Comparison of ENCODE assay signal across 9 mouse cellular contexts in the genomic region with DNA sequence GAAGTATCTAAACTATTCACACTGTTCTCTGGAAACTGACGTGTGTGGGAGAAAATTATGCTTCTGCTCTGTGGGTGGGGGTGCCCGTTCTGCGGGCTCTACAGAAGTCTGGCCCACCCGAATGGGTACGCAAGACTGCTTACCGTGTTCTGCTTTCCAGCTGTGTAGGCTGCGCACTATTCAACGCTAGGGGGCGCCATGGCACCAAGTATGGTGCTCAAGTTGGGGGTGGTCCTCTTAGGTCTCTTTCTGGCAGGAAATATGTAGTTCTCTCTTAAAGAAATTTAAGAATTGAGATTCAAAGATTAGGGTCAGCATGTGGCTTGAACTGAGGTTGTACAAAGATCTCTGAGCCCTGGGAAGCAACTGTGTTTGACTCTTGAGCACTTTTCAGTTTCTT. TPM values are rescaled to one million over a fixed set of nuclear protein-coding genes. Genes with fewer than 3 reads are reported as not detected.
DNase-seq lines count a peak whose midpoint lies in the region; ATAC-seq and TF ChIP-seq lines count a peak whose summit lies in the region.
"Had no signal": no experiment of that assay in that cellular context is flagged by ENCODE, and none has a peak within 500 bp of the region (broad histone marks: within the 10 kb centered on the region; RNA-seq: fewer than 3 reads in every experiment).

No protein-coding gene starts in this region.

- H3K9ac ChIP-seq in MEL (ENCODE audit: control insufficient read depth, low read depth, low read length, poor library complexity, severe bottlenecking) = no peak overlapping the region
- no peak overlapping the region for H3K9ac ChIP-seq in liver, embryonic 14.5 days (replicated peaks)
- H3K9ac ChIP-seq: heart, embryonic 15.5 days had no signal

- peaks cover 0 to 3% of the 10 kb centered on the region in 2 experiments; a peak in 2 of 4 replicates for H3K27me3 ChIP-seq in MEL (ENCODE audit: control insufficient read depth in 1 of 2, insufficient read depth in 2 of 2, low read length in 2 of 2)
- H3K27me3 ChIP-seq in liver, embryonic 14.5 days (ENCODE audit: control insufficient read depth, insufficient read depth, low read length) = peaks cover 14% of the 10 kb centered on the region
- no peaks in the 10 kb centered on the region for H3K27me3 ChIP-seq in small intestine, adult 2 months (ENCODE audit: control insufficient read depth, insufficient read depth, low read length)

- 6% methylated on average over 9 of the region's 9 CpGs for WGBS in bone marrow, adult 2 months
- 6% methylated on average over 9 of the region's 9 CpGs for WGBS in liver, embryonic 14.5 days (ENCODE audit: insufficient replicate concordance)
- 9% methylated on average over 9 of the region's 9 CpGs for WGBS in small intestine, adult 2 months

- H3K4me3 ChIP-seq in MEL (ENCODE audit: control insufficient read depth in 1 of 2, insufficient read depth in 1 of 2, low read depth in 2 of 2, low read length in 2 of 2) = no peak overlapping the region
- no peak overlapping the region for H3K4me3 ChIP-seq in bone marrow, adult 2 months (replicated peaks; ENCODE audit: control insufficient read depth, low read depth, low read length)
- H3K4me3 ChIP-seq in liver, embryonic 14.5 days (ENCODE audit: insufficient read depth in 1 of 2, low read depth in 2 of 2, low read length in 2 of 2) = no peak overlapping the region
- H3K4me3 ChIP-seq in small intestine, adult 2 months (ENCODE audit: low read depth, low read length) = no peak overlapping the region
- H3K4me3 ChIP-seq: heart, embryonic 15.5 days had no signal

- H3K79me2 ChIP-seq in MEL (ENCODE audit: control insufficient read depth, insufficient read depth, low read length, poor library complexity) = no peaks in the 10 kb centered on the region; the same call in 1 of the 2 replicates

- H3K4me2 ChIP-seq in liver, embryonic 14.5 days (ENCODE audit: low read depth) = no peak overlapping the region
- H3K4me2 ChIP-seq: heart, embryonic 15.5 days had no signal

- H3K4me1 ChIP-seq in MEL (ENCODE audit: control insufficient read depth in 1 of 2, insufficient read depth in 2 of 2, low read length in 2 of 2) = peaks cover 2 to 10% of the 10 kb centered on the region in 2 experiments; a peak in 2 of 4 replicates
- peaks cover 1% of the 10 kb centered on the region; the same call in 1 of the 2 replicates for H3K4me1 ChIP-seq in bone marrow, adult 2 months (ENCODE audit: control insufficient read depth, insufficient read depth, low read length)
- H3K4me1 ChIP-seq in liver, embryonic 14.5 days (replicated peaks; ENCODE audit: control insufficient read depth in 2 of 2, insufficient read depth in 2 of 2, low read length in 1 of 2) = peaks cover 3 to 18% of the 10 kb centered on the region in 2 experiments
- peaks cover 10% of the 10 kb centered on the region for H3K4me1 ChIP-seq in small intestine, adult 2 months (ENCODE audit: control insufficient read depth, insufficient read depth, insufficient read length, low read length)

- H3K27ac ChIP-seq in MEL (ENCODE audit: control insufficient read depth, low read depth, low read length) = no peak overlapping the region
- no peak overlapping the region for H3K27ac ChIP-seq in bone marrow, adult 2 months (ENCODE audit: control insufficient read depth, insufficient read depth, low read depth, low read length, poor library complexity)
- no peak overlapping the region for H3K27ac ChIP-seq in liver, embryonic 14.5 days
- no peak overlapping the region for H3K27ac ChIP-seq in small intestine, adult 2 months (ENCODE audit: insufficient read depth, low read depth, low read length)
- H3K27ac ChIP-seq: heart, embryonic 15.5 days had no signal

- no peak for TF ChIP-seq POLR2A in MEL (IDR thresholded peaks at IDR 0.05; ENCODE audit: control insufficient read depth in 1 of 2, insufficient read depth in 1 of 2, low read depth in 1 of 2, low read length in 2 of 2, poor library complexity in 1 of 2)
- no peak for TF ChIP-seq POLR2A in bone marrow, adult 2 months (IDR thresholded peaks at IDR 0.05; ENCODE audit: borderline replicate concordance, control insufficient read depth, low read depth, low read length)
- no peak for TF ChIP-seq POLR2A in small intestine, adult 2 months (IDR thresholded peaks at IDR 0.05; ENCODE audit: low read depth, low read length)

- TF ChIP-seq CTCF in MEL (IDR thresholded peaks at IDR 0.05 in 2 of 3, conservative IDR thresholded peaks at IDR 0.05 in 1 of 3; ENCODE audit: control insufficient read depth in 1 of 3, insufficient read depth in 1 of 3, low read depth in 2 of 3, low read length in 3 of 3, poor library complexity in 1 of 3, severe bottlenecking in 1 of 3) = peak; percentile 82 to 95 (median 90)
- TF ChIP-seq CTCF in bone marrow, adult 2 months (IDR thresholded peaks at IDR 0.05; ENCODE audit: control insufficient read depth, insufficient read depth, low read length) = peak; percentile 80
- peak; percentile 89 for TF ChIP-seq CTCF in liver, embryonic 14.5 days (IDR thresholded peaks at IDR 0.05; ENCODE audit: low read depth)
- peak; percentile 88; the same call in 1 of the 2 replicates for TF ChIP-seq CTCF in small intestine, adult 2 months (IDR thresholded peaks at IDR 0.05; ENCODE audit: extremely low read depth, insufficient read length, insufficient replicate concordance, low read depth, low read length)

- no peaks in the 10 kb centered on the region for H3K9me3 ChIP-seq in MEL (replicated peaks; ENCODE audit: insufficient read depth, low read length)
- no peaks in the 10 kb centered on the region for H3K9me3 ChIP-seq in liver, embryonic 14.5 days (ENCODE audit: control insufficient read depth, low read length)
- H3K9me3 ChIP-seq: heart, embryonic 15.5 days had no signal

- peak; percentile 81 for TF ChIP-seq RAD21 in MEL (IDR thresholded peaks at IDR 0.05; ENCODE audit: low read depth, low read length)

- peak; percentile 13 to 63 for DNase-seq in layer of hippocampus, adult 18-20 months (ENCODE audit: low spot score in 2 of 2)
- no peak for DNase-seq in layer of hippocampus, adult 9-10 months (ENCODE audit: low spot score)
- DNase-seq in MEL (ENCODE audit: low read depth, low spot score) = peak; percentile 82
- DNase-seq in heart, postnatal 14 days = peak; percentile 81 to 86
- no peak for DNase-seq in liver, embryonic 14.5 days (ENCODE audit: low read depth in 3 of 3, low spot score in 3 of 3)

- no peak for ATAC-seq in liver, embryonic 14.5 days (ENCODE audit: insufficient read depth)
- ATAC-seq in monocyte, adult 5-6 weeks (replicated peaks; ENCODE audit: insufficient number of reproducible peaks, low FRiP score, low TSS enrichment, poor library complexity, severe bottlenecking) = no peak

- intact Hi-C loops in heart, postnatal 14 days (cut with DNase I) = loop anchor here (1.0 kb wide), 1 partner anchor 37 kb away; no protein-coding TSS in a partner anchor

- no peak for TF ChIP-seq EP300 in MEL (IDR thresholded peaks at IDR 0.05; ENCODE audit: low read depth in 1 of 2, low read length in 2 of 2)
- no peak for TF ChIP-seq EP300 in liver, embryonic 14.5 days (IDR thresholded peaks at IDR 0.05; ENCODE audit: low read depth)

- H3K36me3 ChIP-seq in MEL (ENCODE audit: control insufficient read depth in 1 of 2, insufficient read depth in 2 of 2, low read length in 2 of 2) = peaks cover 0 to 3% of the 10 kb centered on the region in 2 experiments; a peak in 1 of 4 replicates
- no peaks in the 10 kb centered on the region for H3K36me3 ChIP-seq in liver, embryonic 14.5 days (replicated peaks; ENCODE audit: control insufficient read depth, insufficient read depth, low read depth)
- H3K36me3 ChIP-seq in small intestine, adult 2 months (ENCODE audit: control insufficient read depth, insufficient read depth, low read length) = no peaks in the 10 kb centered on the region
- H3K36me3 ChIP-seq: heart, embryonic 15.5 days had no signal

RNA-seq across cellular contexts. Expression of gene Asap3, which starts 3.7 kb away (rescaled TPM):
- total RNA-seq in layer of hippocampus, adult 18-20 months (2021) = 1 to 10 TPM; 2.2 to 2.6 TPM
- total RNA-seq in MEL (2012; rRNA removed) = 0.03 and 0.04 TPM in 2 replicates
- polyA plus RNA-seq in MEL (2012; ENCODE audit: insufficient read depth in 1 of 2, insufficient read length in 2 of 2, low read depth in 1 of 2, low replicate concordance in 2 of 2, missing spikeins in 1 of 2) = under 1 TPM in 1 of 2 experiments, not detected in 1; 0.33 TPM
- 0.23 and 0.60 TPM in 2 replicates for polyA plus RNA-seq in bone marrow, adult 2 months (2011; ENCODE audit: insufficient read depth, insufficient read length, low replicate concordance, missing spikeins)
- total RNA-seq in heart, postnatal 14 days (2021) = 10 to 100 TPM; 11.6 to 12.8 TPM
- polyA plus RNA-seq in liver, embryonic 14.5 days (2012; rRNA removed) = 1.1 and 1.2 TPM in 2 replicates
- polyA plus RNA-seq in liver, embryonic 14.5 days (2014; fragmentation: Nextera tagmentation; extraction: Ambion mirVana) = 0.66 and 0.85 TPM in 2 replicates
- polyA plus RNA-seq in small intestine, adult 2 months (2012; rRNA removed) = 1.3 and 2.0 TPM in 2 replicates
- total RNA-seq in monocyte, adult 5-6 weeks (2017) = not detected in 3 replicates

RNA-seq across cellular contexts. Expression of gene E2f2, which starts 30.3 kb away (rescaled TPM):
- under 1 TPM; 0.36 to 0.84 TPM for total RNA-seq in layer of hippocampus, adult 18-20 months (2021)
- total RNA-seq in MEL (2012; rRNA removed) = 11.2 and 12.3 TPM in 2 replicates
- 10 to 100 TPM in 1 of 2 experiments, not detected in 1; 25.4 TPM for polyA plus RNA-seq in MEL (2012; ENCODE audit: insufficient read depth in 1 of 2, insufficient read length in 2 of 2, low read depth in 1 of 2, low replicate concordance in 2 of 2, missing spikeins in 1 of 2)
- 146 and 157 TPM in 2 replicates for polyA plus RNA-seq in bone marrow, adult 2 months (2011; ENCODE audit: insufficient read depth, insufficient read length, low replicate concordance, missing spikeins)
- 10 to 100 TPM in 1 of 2 experiments, 1 to 10 TPM in 1; 9.4 to 10.4 TPM for total RNA-seq in heart, postnatal 14 days (2021)
- polyA plus RNA-seq in liver, embryonic 14.5 days (2012; rRNA removed) = 38.4 and 40.5 TPM in 2 replicates
- 50.3 and 53.4 TPM in 2 replicates for polyA plus RNA-seq in liver, embryonic 14.5 days (2014; fragmentation: Nextera tagmentation; extraction: Ambion mirVana)
- polyA plus RNA-seq in small intestine, adult 2 months (2012; rRNA removed) = 7.5 and 11.5 TPM in 2 replicates
- 18.1 to 19.7 TPM (median 18.4 TPM) in 3 replicates for total RNA-seq in monocyte, adult 5-6 weeks (2017)

RNA-seq across cellular contexts. Expression of gene Tcea3, which starts 45.0 kb away (rescaled TPM):
- under 1 TPM in 1 of 2 experiments, not detected in 1; 0.50 TPM for total RNA-seq in layer of hippocampus, adult 18-20 months (2021)
- total RNA-seq in MEL (2012; rRNA removed) = not detected in 2 replicates
- polyA plus RNA-seq in MEL (2012; ENCODE audit: insufficient read depth in 1 of 2, insufficient read length in 2 of 2, low read depth in 1 of 2, low replicate concordance in 2 of 2, missing spikeins in 1 of 2) = not detected
- 8.1 TPM in 1 of 2 replicates, not detected in the other for polyA plus RNA-seq in bone marrow, adult 2 months (2011; ENCODE audit: insufficient read depth, insufficient read length, low replicate concordance, missing spikeins)
- 10 to 100 TPM; 77.1 to 77.6 TPM for total RNA-seq in heart, postnatal 14 days (2021)
- polyA plus RNA-seq in liver, embryonic 14.5 days (2012; rRNA removed) = 2.3 and 4.8 TPM in 2 replicates
- polyA plus RNA-seq in liver, embryonic 14.5 days (2014; fragmentation: Nextera tagmentation; extraction: Ambion mirVana) = 12.4 and 15.6 TPM in 2 replicates
- 7.8 and 14.8 TPM in 2 replicates for polyA plus RNA-seq in small intestine, adult 2 months (2012; rRNA removed)
- total RNA-seq in monocyte, adult 5-6 weeks (2017) = 20.6 to 37.7 TPM (median 29.0 TPM) in 3 replicates

RNA-seq across cellular contexts. Expression of gene Id3, which starts 59.2 kb away (rescaled TPM):
- total RNA-seq in layer of hippocampus, adult 18-20 months (2021) = 10 to 100 TPM; 30.0 to 35.1 TPM
- 0.16 and 0.27 TPM in 2 replicates for total RNA-seq in MEL (2012; rRNA removed)
- under 1 TPM in 1 of 2 experiments, not detected in 1; 0.17 TPM for polyA plus RNA-seq in MEL (2012; ENCODE audit: insufficient read depth in 1 of 2, insufficient read length in 2 of 2, low read depth in 1 of 2, low replicate concordance in 2 of 2, missing spikeins in 1 of 2)
- 14.5 and 33.8 TPM in 2 replicates for polyA plus RNA-seq in bone marrow, adult 2 months (2011; ENCODE audit: insufficient read depth, insufficient read length, low replicate concordance, missing spikeins)
- 10 to 100 TPM; 85.4 to 93.7 TPM for total RNA-seq in heart, postnatal 14 days (2021)
- 23.0 and 29.8 TPM in 2 replicates for polyA plus RNA-seq in liver, embryonic 14.5 days (2012; rRNA removed)
- polyA plus RNA-seq in liver, embryonic 14.5 days (2014; fragmentation: Nextera tagmentation; extraction: Ambion mirVana) = 33.2 and 33.8 TPM in 2 replicates
- 262 and 519 TPM in 2 replicates for polyA plus RNA-seq in small intestine, adult 2 months (2012; rRNA removed)
- 4.9 to 16.7 TPM (median 8.5 TPM) in 3 replicates for total RNA-seq in monocyte, adult 5-6 weeks (2017)

Comparison
In these comparisons a context has a peak if more than half of its experiments do, and no peak if none do; other contexts are left out.
1. DNase-seq: peak in layer of hippocampus, adult 18-20 months (2 of 2), MEL (single experiment) and heart, postnatal 14 days (2 of 2); none in layer of hippocampus, adult 9-10 months (single experiment) and liver, embryonic 14.5 days (0 of 3).
2. RNA of gene Tcea3, which starts 45.0 kb away (total RNA-seq): 77.1 to 77.6 TPM in heart, postnatal 14 days and 20.6 to 37.7 TPM in monocyte, adult 5-6 weeks; 0.50 TPM in layer of hippocampus, adult 18-20 months and not detected in MEL; every median in the first group is over 10 times any median in the second.
3. Peak in every context shown above with its lines, with median percentiles within 50 percentile points of each other: CTCF ChIP-seq.